Mouse (Mus musculus) embryo, embryonic 9.5 days (tissue): ENCODE results near the gene Ppp2r1a.

Experiments used
- DNase-seq: peaks from one replicate; pipeline ENCODE4 v3.0.0-alpha.2; 2017; ENCODE audit errors: extremely low spot score

Gene Ppp2r1a

DNA sequence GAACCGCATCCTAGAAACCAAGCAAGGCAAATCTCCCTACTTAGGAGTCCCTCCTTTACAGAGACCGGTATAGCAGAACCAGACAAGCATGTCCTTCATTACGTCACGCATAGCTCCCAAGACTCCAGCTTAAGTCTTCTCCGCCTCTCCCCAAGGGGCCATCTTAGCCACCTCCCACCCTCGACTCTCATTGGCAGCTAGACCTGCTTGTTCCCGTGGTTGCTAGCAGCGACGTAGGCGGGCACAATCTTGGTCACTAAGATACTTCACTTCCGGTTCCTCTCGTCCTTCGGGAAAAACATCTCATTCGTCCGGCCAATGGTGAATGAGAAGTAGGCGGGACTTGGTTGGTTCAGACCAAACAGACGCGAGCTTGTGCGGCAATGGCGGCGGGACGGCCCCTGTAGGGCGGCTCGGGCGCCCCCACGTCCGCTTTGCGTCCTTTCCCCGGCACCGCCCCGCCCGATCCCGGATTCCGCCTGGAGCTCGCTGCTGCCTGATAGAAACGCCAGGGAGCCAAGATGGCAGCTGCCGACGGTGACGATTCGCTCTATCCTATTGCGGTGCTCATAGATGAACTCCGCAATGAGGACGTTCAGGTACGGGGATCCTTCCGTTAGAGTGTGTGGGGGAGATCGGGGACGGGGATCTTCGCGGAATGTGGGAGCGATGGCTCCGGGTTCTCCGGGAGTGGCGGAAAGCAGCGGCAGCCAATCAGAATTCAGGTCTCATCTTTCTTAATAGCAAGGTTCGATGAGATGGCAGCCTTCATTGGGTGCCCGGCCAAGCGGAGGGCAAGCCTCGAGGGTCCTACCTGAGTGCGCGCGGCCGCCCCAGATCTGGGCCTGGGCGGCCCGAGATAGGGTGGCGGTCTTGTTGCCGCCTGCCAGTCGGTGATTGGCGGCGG is at the start of gene Ppp2r1a:
Gene Ppp2r1a (plus strand): TSS at position 327 of the 907 bp plus-strand sequence.
- DNase-seq: peak; percentile 97

DNA sequence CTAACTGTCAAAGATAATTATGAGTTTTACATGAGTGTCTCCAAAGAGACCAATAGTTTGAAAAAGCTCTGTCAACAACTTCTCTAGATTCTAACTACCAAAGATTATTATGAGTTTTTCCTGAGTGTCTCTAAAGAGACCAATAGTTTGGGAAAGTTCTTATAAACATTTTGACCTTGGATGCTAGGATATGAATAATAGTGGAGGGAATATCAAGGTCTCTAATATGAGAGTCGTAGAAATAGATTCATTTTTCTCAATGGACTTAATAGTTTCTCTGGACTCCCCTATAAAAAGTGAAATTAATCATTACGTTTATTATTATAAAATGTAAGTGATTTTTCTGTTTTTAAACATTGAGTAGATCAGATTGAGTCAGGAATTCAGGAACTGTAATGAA is 40.1 kb upstream of the Ppp2r1a start, which contains the start of gene Vmn1r231:
Gene Vmn1r231 (minus strand): TSS at position 101 of the 400 bp plus-strand sequence.
- no peak for DNase-seq

DNA sequence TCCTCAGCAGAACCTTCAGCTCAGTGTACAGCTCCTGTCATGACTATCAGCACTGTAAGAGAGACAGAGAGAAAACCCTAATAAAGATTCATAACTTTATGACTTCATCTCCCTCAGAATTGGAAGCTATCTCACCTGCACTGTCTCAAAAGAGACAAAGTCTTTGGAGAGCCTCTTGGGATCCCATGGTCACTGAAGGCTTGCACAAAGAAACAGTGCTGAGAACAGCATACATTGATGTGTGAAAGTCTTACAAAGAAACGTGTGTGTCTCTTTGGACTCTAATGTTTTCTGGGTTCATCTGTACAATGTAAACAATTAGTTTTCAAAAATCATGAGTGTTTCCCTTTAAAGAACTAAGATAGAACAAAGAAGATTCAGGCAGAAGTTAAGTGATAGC is 25.5 kb upstream of the Ppp2r1a start, which contains the start of gene Vmn1r232:
Gene Vmn1r232 (minus strand): TSS at position 101 of the 400 bp plus-strand sequence.
- no peak for DNase-seq

DNA sequence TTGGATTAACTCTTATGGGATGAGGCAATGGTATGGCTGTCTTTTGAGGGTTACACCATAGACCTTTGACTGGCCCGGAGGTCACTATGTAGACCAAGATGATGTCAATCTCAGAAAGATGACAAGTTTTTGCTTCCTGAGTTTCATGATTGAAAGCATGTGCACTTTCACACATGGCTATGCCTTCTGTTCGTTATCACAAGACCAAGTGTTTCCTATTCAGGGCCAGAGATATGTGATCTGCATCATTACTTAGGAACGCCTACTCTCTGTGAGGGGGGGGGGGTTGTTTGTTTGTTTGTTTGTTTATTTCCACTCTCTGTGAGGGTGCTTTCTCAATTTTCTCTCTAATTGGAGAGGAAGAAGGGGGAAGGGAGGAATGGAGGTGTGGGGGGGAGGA is 885 bp upstream of the Ppp2r1a start:
- no peak for DNase-seq

DNA sequence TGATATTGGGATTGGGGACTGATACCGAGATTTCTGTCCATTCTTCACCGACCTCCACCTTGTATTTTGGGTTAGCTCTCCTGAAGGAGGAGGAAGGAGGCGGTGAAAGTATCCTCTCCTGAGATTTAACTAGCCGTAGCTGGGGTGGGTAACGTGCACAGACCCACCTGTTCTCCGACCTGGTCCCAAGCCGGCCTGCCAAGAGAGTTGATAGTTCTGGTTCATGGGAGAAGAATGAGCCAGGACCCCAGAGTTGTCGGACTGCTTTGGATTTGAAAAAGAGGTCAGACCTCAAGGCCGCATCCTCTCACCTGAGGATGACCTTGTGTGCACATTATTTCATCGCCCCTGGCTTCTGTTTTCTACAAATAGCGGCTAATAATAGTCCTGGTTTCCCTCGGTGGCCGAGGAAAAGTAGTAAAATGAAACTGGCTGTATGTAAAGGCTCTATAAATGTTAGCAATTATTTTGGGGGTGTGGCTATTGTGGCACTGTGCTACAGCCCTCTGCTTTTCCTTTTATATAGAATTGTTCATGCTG is 985 bp downstream of the Ppp2r1a start:
- no peak for DNase-seq

DNA sequence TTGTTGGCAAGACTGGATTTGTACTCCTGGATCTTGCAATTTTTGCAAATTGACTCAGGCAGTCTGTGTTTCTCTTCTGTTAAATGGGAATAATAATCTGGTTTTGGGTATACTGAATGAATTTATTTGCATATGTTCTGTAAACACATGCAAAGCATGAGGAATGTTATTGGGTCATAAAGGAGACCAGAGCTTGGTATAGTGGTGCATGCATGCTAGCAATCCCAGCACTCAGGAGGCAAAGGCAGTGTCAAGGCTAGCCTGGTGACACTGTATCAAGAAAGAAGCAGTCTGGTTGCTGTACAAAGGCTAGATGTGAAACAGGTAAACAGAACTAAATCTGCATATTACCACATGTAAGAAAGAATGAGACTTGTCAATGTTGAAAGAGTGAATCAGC is 1.5 kb downstream of the Ppp2r1a start:
- DNase-seq: no peak

DNA sequence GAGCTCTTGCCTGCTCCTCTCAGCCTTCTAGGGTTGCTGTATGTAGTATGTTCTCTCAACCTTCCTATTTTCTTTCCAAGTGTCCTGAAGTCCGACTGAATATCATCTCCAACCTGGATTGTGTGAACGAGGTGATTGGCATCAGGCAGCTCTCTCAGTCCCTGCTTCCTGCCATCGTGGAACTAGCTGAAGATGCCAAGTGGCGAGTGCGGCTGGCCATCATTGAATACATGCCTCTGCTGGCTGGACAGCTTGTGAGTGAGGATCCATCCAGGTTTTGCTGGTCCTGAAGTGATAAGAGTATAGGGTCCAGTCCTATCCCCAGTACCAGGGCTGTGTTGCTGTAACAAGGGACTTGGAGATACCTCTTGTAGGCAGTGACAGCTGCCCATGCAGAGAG is 15.3 kb downstream of the Ppp2r1a start:
- no peak for DNase-seq

DNA sequence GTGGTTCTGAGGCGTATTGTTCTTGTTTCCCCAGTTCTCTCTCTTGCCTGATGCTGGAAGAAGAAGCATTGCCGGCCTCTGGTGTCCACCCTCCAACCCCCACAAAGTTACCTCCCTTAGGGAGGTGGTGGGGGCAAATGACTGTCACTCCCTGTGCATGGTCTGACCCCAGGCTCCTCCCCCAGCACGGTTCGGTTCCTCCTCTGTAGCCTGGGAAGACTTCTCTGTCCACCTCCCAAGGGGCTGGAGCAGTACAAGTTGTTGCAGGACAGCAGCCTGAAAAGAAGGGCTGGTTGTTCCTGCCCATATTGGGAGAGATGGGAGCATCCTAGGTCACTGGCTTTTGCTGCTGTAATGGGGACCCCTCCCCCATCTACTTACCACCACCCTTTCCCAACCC is 20.3 kb downstream of the Ppp2r1a start:
- DNase-seq: no peak

DNA sequence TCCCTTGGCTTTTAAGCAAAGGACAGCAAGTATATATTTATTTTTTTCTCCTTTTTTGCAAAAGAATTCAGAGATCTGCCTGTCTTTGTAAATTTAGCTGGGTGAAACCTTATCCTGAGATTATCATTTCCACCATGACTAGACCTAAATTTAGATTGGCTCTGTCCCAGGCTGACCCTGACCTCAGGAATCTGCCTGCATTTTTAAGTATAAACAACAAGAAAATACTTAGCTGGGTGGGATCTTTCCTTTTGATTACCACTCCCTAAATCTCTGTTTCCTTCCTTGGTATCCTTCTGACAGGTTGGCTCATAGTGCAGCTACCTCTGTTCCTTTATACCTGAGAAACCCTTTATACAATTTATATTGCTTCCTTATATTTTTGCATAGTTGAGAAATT is 21.6 kb downstream of the Ppp2r1a start:
- DNase-seq: no peak

DNA sequence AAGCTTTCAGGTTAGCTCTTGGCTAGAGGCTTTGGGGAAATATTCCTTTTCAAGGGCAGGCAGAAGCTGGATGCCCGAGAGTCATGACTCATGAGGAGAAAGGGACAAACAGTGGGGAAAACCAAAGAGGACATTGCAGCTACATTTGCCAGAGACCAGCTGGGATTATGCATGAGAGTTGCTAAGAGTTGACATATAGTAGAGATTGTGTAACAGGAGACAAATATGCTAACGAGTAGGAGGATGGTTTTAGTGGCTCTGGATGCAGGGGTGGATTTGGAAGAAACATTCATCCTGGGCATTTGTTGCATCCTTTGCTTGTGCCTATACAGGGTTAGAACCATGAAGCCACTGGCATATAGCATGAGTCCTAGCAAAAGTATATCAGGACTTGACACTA is 48.6 kb downstream of the Ppp2r1a start:
- no peak for DNase-seq

DNA sequence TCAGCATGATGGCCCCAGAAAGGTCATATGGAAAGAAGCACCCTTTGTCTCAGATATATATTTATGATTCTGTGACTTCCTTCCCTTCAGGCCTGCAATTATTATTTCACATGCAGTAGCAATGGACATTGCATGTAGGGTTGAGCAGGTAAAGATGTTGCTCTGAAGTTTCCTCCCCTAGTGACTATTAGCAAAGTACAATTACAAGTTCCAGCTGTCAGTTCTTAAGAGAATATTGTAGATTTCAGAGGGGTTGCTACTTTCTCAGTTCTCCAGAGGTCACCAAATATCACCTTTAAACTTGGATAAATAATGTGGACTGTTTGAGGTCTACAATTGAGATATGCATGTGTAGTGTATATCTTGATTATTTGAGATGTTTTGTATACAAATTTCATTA is 51.3 kb downstream of the Ppp2r1a start, which contains the start of gene Vmn1r233:
Gene Vmn1r233 (minus strand): TSS at position 101 of the 400 bp plus-strand sequence.
- DNase-seq: no peak

DNA sequence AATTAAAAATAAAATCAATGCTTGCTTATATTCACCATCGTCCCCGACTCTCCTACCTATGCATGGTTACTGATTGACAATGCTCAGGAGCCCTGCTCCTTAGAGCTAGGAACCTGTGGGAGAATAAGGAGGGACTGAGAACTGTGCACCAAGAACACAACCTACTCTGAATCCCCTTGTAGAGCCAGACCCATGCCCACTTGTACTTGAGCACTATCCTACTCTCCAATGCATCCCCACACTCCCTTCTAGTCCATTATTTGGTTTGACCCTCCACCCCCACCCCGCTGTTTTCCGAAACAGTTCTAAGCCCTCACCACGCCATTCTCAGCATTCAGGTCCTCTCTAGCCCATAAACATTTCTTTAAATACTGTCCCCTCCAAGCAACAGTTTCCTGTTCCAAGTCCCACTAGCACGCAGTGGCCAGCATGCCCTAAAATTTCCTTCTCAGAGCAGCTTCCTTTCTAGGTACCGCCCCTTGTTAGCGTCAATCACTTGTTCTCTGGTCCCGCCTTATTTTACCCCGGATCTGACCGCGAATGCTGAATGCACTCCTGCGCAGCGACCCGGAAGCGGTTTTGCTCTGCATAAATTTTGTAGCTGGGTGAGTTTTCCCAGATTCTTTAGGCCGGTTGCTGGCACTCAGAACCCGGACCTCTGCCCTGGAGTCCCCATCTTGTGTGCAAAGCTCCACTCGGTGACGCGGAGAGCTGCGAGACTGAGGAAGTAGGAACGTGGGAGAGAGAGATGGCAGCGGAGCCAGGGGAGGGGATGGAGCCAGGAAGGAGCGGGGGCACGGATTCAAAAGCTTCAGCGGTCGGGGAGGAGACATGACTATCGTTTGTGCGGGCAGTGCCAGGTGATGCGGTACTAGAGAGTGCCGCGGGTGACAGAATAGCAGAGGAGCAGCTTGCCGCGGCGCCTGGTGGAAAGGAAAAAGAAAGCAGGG is 63.5 kb downstream of the Ppp2r1a start, which contains the start of gene Zfp160:
Gene Zfp160 (plus strand): TSS at position 522 of the 950 bp plus-strand sequence.
- peak; percentile 86 for DNase-seq

DNA sequence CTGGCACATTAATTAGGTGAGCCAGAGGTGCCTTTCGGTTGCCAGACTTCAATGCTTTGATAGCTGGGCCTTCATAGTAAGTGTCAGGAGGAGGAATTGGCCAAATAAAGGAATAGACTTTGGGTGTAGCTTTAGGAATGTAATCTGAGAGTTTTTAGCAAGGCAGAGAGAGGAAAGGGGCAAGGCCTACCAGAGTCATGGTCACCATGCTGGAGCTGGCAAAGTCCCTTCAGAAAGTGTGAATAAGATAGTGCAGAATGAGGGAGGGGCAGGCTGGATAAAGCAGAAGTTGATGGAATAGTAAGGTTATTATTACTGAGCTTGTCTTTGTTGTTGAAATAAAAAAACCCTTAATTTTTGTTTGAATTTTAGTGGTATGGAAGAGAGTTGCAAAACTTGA is 64.6 kb downstream of the Ppp2r1a start:
- DNase-seq: no peak
